Mouse (Mus musculus) layer of hippocampus, adult 8-10 months (tissue): ENCODE results near the gene Gm10665. TPM values are rescaled to one million over a fixed set of nuclear protein-coding genes. Genes with fewer than 3 reads are reported as not detected.
"Not testable (repeated sequence)": the region's sequence is repeated elsewhere in the genome, so short reads cannot be mapped to it uniquely, and the experiment has no call there.

Experiments
- DNase-seq, 2 experiments: peaks; one replicate each; pipeline ENCODE4 v3.0.0; 2022; ENCODE audit warnings: low spot score in 2 of 2
- total RNA-seq, 4 experiments: library from RNA; stranded (reverse); gene quantifications; 2 replicates each; pipeline ENCODE4 v1.2.4; 2022

Gene Gm10665
- total RNA-seq, result not detected

GRCm38 (mm10) chr7:22463975-22464374 is at the start of gene Gm10665:
TSS of gene Gm10665 (minus strand) at chr7:22464075.
- not testable (repeated sequence) for DNase-seq

- not testable (repeated sequence) for DNase-seq
Measured at GRCm38 (mm10) chr7:22499578-22499977, 35.7 kb upstream of the Gm10665 start, which contains the start of gene Vmn1r151. TSS of gene Vmn1r151 (minus strand) at chr7:22499678.

DNA sequence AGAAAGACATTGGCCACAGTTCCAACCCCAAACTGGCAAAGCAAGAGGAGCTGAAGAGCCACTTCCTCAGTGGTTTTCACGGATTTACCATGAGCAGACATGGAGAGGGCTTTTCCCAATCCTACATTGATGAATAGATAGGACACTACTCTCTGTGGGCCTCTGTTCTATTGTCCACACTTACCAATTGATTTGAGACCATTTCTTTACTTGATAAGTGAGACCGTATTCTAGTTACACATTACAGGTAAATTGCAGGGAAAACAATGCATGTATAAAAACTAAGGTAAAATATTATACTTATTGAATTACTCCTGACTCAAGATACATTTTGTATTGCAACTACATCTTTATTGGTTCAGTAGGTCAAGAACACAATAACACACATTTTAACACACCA is 25.7 kb downstream of the Gm10665 start, which contains the start of gene Vmn1r149:
Vmn1r149 (minus strand) TSS at position 101 of the 400 bp plus-strand sequence.
- DNase-seq, result not testable (repeated sequence)

GRCm38 (mm10) chr7:22413283-22413682 is 50.6 kb downstream of the Gm10665 start, which contains the start of gene Vmn1r148:
TSS of gene Vmn1r148 (plus strand) at chr7:22413583.
- DNase-seq, result not testable (repeated sequence)

Other genes with a start within 250 kb of the Gm10665 start
- gene Gm8453, start 234.6 kb downstream of the Gm10665 start, total RNA-seq, result not detected
- gene Gm4187, start 134.4 kb downstream of the Gm10665 start, total RNA-seq, result not detected
- gene Gm8660, start 93.0 kb downstream of the Gm10665 start, total RNA-seq, result not detected
- not detected for gene Vmn1r148, start 50.5 kb downstream of the Gm10665 start, total RNA-seq
- gene Vmn1r149, start 25.8 kb downstream of the Gm10665 start, total RNA-seq, result not detected
- gene Vmn1r151, start 35.6 kb upstream of the Gm10665 start, total RNA-seq, result not detected
- not detected for gene Vmn1r152, start 58.9 kb upstream of the Gm10665 start, total RNA-seq
- gene Gm8677, start 70.8 kb upstream of the Gm10665 start, total RNA-seq, result not detected
- gene Gm4201, start 101.3 kb upstream of the Gm10665 start, total RNA-seq, result not detected
- gene Gm4565, start 124.1 kb upstream of the Gm10665 start, total RNA-seq, result not detected
- not detected for gene Vmn1r155, start 193.9 kb upstream of the Gm10665 start, total RNA-seq
- not detected for gene Gm8693, start 228.2 kb upstream of the Gm10665 start, total RNA-seq